Mouse (Mus musculus): ENCODE results near the gene Csrnp1. TPM values are rescaled to one million over a fixed set of nuclear protein-coding genes. Genes with fewer than 3 reads are reported as not detected.

The Csrnp1 gene
- polyA plus RNA-seq, 1 experiment from 2014 or later = 1.9 TPM

GRCm38 (mm10) chr9:119966221-119966910 lies 18.1 kb downstream of the Csrnp1 start:
- no peak overlapping the region for H3K27ac ChIP-seq (ENCODE audit: low read depth, low read length)
- no peak for ATAC-seq (ENCODE audit: low FRiP score, low TSS enrichment)
- no peak overlapping the region for H3K4me3 ChIP-seq (ENCODE audit: low read length)
- no peak overlapping the region for H3K4me2 ChIP-seq (replicated peaks; ENCODE audit: low read depth, low read length)
- peaks cover 10% of the 10 kb centered on the region for H3K4me1 ChIP-seq (ENCODE audit: control insufficient read depth, insufficient read depth, low read length)
- no peaks in the 10 kb centered on the region for H3K9me3 ChIP-seq (ENCODE audit: control insufficient read depth, low read length)
- peaks cover 2% of the 10 kb centered on the region; the same call in 1 of the 2 replicates for H3K36me3 ChIP-seq (ENCODE audit: control insufficient read depth, insufficient read depth, low read length)
- WGBS = 90% methylated on average over 26 of the region's 26 CpGs
- no peaks in the 10 kb centered on the region for H3K27me3 ChIP-seq (ENCODE audit: control insufficient read depth, insufficient read depth, low read length)
- no peak overlapping the region for H3K9ac ChIP-seq (ENCODE audit: low read depth, low read length)

DNA sequence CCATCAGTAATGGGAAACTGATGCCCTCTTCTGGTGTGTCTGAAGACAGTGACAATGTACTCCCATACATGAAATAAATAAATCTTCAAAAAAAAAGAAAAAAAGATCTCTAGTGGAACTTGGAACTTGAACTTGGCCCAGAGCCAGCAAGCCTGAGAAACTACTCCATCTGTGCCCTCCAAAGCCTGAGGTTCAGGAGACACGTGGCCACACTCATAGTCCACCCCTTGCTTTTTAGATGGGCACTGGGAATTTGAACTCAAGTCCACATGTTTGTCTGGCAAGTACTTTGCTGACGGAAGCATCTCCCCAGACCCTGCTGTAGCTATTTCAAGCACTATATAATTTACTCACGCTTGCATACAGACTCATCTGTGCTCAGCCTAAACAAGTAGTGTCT lies 19.3 kb downstream of the Csrnp1 start:
- H3K4me1 ChIP-seq (ENCODE audit: control insufficient read depth, insufficient read depth, low read length) = peaks cover 6% of the 10 kb centered on the region; the same call in 1 of the 2 replicates
- ATAC-seq (ENCODE audit: low FRiP score, low TSS enrichment) = no peak
- 83% methylated on average over 3 of the region's 3 CpGs for WGBS

DNA sequence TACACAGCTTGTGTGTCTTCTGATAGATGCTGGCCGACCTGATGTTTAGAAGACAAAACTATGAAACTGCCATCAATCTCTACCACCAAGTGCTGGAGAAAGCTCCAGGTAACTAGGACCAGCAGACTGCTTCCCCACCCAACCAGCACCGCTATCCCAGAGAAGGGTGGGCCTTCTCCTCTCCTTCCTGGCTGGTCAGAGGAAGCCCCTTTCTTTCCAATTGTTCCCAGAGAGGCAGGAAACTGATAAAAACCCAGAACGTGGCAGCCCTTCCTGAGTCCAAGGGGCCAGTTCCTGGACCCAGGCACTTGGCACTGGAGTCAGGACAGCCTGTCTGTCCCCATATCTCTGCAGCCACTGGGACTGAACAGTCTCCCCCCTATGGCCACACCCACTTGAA lies 20.3 kb downstream of the Csrnp1 start:
- no peak overlapping the region for H3K4me2 ChIP-seq (replicated peaks; ENCODE audit: low read depth, low read length)
- no peaks in the 10 kb centered on the region for H3K9me3 ChIP-seq (ENCODE audit: control insufficient read depth, low read length)
- 75% methylated on average over 3 of the region's 3 CpGs for WGBS
- H3K4me3 ChIP-seq (ENCODE audit: low read length) = no peak overlapping the region
- no peak overlapping the region for H3K9ac ChIP-seq (ENCODE audit: low read depth, low read length)
- no peaks in the 10 kb centered on the region for H3K36me3 ChIP-seq (ENCODE audit: control insufficient read depth, insufficient read depth, low read length)
- no peak for ATAC-seq (ENCODE audit: low FRiP score, low TSS enrichment)
- H3K27me3 ChIP-seq (ENCODE audit: control insufficient read depth, insufficient read depth, low read length) = no peaks in the 10 kb centered on the region
- no peak overlapping the region for H3K27ac ChIP-seq (ENCODE audit: low read depth, low read length)
- peaks cover 6% of the 10 kb centered on the region; the same call in 1 of the 2 replicates for H3K4me1 ChIP-seq (ENCODE audit: control insufficient read depth, insufficient read depth, low read length)

More for the DNA sequence above, 19.3 kb downstream of the Csrnp1 start:
- H3K4me2 ChIP-seq (replicated peaks; ENCODE audit: low read depth, low read length) = no peak overlapping the region
- H3K9ac ChIP-seq (ENCODE audit: low read depth, low read length) = no peak overlapping the region
- H3K9me3 ChIP-seq (ENCODE audit: control insufficient read depth, low read length) = no peaks in the 10 kb centered on the region
- H3K4me3 ChIP-seq (ENCODE audit: low read length) = no peak overlapping the region
- H3K27ac ChIP-seq (ENCODE audit: low read depth, low read length) = no peak overlapping the region
- H3K27me3 ChIP-seq (ENCODE audit: control insufficient read depth, insufficient read depth, low read length) = no peaks in the 10 kb centered on the region
- no peaks in the 10 kb centered on the region for H3K36me3 ChIP-seq (ENCODE audit: control insufficient read depth, insufficient read depth, low read length)

DNA sequence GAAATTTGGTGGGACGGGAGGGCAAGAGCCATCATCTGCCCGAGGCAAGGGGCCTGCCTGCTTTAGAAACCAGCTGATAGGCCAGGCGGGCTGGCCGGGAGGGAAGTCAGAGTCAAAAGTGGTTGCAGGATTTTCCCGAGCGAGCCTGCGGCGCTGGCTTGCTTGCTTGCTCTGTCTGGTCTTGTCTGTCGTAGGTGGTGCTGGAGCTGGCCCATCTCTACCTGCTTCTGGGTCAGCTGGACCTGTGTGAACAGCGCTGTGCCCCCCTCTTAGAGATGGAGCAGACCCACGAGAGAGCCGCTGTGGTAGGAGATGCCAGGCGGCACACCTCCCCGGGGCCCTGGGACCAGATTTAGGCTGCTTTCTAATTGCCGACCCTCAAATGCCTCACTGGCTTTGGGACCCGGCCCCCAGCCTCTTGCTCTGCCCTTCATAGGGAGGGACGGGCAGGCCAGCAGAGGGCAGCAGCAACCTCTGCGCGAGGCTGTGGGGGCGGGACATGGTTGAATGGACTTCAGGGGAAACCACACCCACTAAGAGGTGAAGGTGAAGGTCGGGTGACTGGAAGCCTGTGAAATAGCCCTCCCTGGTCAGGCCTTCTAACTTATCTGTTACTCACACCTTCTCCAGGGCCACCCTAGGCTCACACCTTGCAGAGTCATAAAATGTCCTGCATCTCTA lies 21.3 kb downstream of the Csrnp1 start:
- WGBS = 6% methylated on average over 21 of the region's 21 CpGs
- Histone ChIP-seq H3K9ac (ENCODE audit: low read depth, low read length) (peak overlapping the region; percentile 19; the same call in 1 of the 2 replicates), H3K4me2 (replicated peaks; ENCODE audit: low read depth, low read length) (peak overlapping the region; percentile 25; the same call in 1 of the 2 replicates), H3K27ac (ENCODE audit: low read depth, low read length) (no peak overlapping the region), H3K36me3 (ENCODE audit: control insufficient read depth, insufficient read depth, low read length) (no peaks in the 10 kb centered on the region), H3K27me3 (ENCODE audit: control insufficient read depth, insufficient read depth, low read length) (no peaks in the 10 kb centered on the region), H3K4me1 (ENCODE audit: control insufficient read depth, insufficient read depth, low read length) (peaks cover 6% of the 10 kb centered on the region; the same call in 1 of the 2 replicates), H3K9me3 (ENCODE audit: control insufficient read depth, low read length) (no peaks in the 10 kb centered on the region), H3K4me3 (ENCODE audit: low read length) (no peak overlapping the region)
- ATAC-seq (ENCODE audit: low FRiP score, low TSS enrichment) = peak; percentile 76

DNA sequence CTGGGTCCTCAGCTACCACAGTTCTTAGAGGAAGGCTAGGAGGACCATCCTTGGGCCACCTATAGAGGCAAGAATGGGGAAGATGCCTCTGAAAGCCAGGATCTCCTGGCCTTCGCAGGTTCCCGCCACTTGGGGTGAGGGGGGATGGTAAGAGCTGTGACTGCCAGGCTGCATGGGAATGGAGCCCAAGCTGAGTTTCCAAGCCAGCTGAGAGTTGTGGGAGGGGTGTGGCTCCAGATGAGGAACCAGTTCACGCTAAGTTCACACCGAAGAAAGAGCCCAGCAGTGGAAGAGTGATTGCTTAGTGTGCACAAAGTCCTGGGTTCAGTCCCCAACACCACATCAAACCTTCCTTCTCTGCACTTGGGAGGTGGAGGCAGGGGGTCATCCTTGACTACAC lies 22.2 kb downstream of the Csrnp1 start:
- Histone ChIP-seq H3K36me3 (ENCODE audit: control insufficient read depth, insufficient read depth, low read length) (no peaks in the 10 kb centered on the region), H3K9ac (ENCODE audit: low read depth, low read length) (no peak overlapping the region), H3K4me3 (ENCODE audit: low read length) (no peak overlapping the region), H3K9me3 (ENCODE audit: control insufficient read depth, low read length) (no peaks in the 10 kb centered on the region), H3K27me3 (ENCODE audit: control insufficient read depth, insufficient read depth, low read length) (no peaks in the 10 kb centered on the region), H3K27ac (ENCODE audit: low read depth, low read length) (no peak overlapping the region), H3K4me2 (replicated peaks; ENCODE audit: low read depth, low read length) (no peak overlapping the region), H3K4me1 (ENCODE audit: control insufficient read depth, insufficient read depth, low read length) (peaks cover 6% of the 10 kb centered on the region; the same call in 1 of the 2 replicates)
- WGBS = 82% methylated on average over 4 of the region's 4 CpGs
- no peak for ATAC-seq (ENCODE audit: low FRiP score, low TSS enrichment)

- H3K27me3 ChIP-seq (ENCODE audit: control insufficient read depth, insufficient read depth, low read length) = no peaks in the 10 kb centered on the region
- 74% methylated on average over 9 of the region's 9 CpGs for WGBS
- no peak overlapping the region for H3K4me2 ChIP-seq (replicated peaks; ENCODE audit: low read depth, low read length)
Observed at GRCm38 (mm10) chr9:119958835-119959234, 25.6 kb downstream of the Csrnp1 start.

DNA sequence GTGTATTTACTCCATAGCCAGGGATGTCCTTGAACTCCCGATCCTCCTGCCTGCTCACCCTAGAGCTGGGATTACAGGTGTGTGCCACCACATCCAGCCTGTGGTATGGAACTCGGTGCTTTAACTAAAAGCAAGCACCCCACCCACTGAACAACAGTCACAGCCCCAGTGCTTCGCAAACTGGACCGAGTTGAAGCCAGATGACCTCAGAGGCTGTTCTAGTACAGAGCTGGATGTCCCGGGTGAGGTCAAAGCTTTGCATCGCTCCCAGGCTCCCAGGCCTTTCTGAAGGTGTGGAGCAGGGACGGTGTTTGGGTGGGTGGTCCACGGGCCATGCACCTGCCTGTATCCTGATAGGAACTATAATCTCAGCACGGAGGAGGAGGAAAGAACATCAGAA lies 33.1 kb downstream of the Csrnp1 start:
- Histone ChIP-seq H3K4me2 (replicated peaks; ENCODE audit: low read depth, low read length) (no peak overlapping the region), H3K9ac (ENCODE audit: low read depth, low read length) (no peak overlapping the region), H3K36me3 (ENCODE audit: control insufficient read depth, insufficient read depth, low read length) (no peaks in the 10 kb centered on the region), H3K4me3 (ENCODE audit: low read length) (no peak overlapping the region), H3K4me1 (ENCODE audit: control insufficient read depth, insufficient read depth, low read length) (0 out of 2 replicates have a peak, but pooled peaks cover 6% of the 10 kb centered on the region), H3K27ac (ENCODE audit: low read depth, low read length) (no peak overlapping the region), H3K27me3 (ENCODE audit: control insufficient read depth, insufficient read depth, low read length) (no peaks in the 10 kb centered on the region), H3K9me3 (ENCODE audit: control insufficient read depth, low read length) (no peaks in the 10 kb centered on the region)
- 88% methylated on average over 9 of the region's 9 CpGs for WGBS
- no peak for ATAC-seq (ENCODE audit: low FRiP score, low TSS enrichment)

More at GRCm38 (mm10) chr9:119958835-119959234, 25.6 kb downstream of the Csrnp1 start:
- Histone ChIP-seq H3K27ac (ENCODE audit: low read depth, low read length) (no peak overlapping the region), H3K36me3 (ENCODE audit: control insufficient read depth, insufficient read depth, low read length) (no peaks in the 10 kb centered on the region), H3K9me3 (ENCODE audit: control insufficient read depth, low read length) (no peaks in the 10 kb centered on the region), H3K4me1 (ENCODE audit: control insufficient read depth, insufficient read depth, low read length) (peaks cover 6% of the 10 kb centered on the region; the same call in 1 of the 2 replicates), H3K4me3 (ENCODE audit: low read length) (no peak overlapping the region), H3K9ac (ENCODE audit: low read depth, low read length) (no peak overlapping the region)
- ATAC-seq (ENCODE audit: low FRiP score, low TSS enrichment) = no peak

DNA sequence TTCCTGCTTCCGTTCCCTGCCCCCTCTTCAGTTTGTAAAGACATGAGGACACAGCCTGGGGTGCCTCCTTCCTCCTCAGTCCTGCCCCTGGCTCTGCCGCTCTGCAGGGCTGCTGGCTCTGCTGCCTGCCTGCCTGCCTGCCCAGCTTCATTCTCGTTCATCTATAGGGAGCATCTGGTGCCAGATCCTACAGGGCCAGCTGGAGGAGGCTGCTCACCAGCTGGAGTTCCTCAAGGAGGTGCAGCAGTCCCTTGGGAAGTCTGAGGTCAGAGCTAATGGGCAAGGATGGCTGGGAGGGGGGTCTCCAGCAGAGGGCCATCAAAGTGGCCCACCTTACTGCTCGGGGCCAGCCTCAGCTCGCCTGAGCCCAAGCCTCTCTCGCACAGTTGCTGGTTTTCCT lies 34.0 kb downstream of the Csrnp1 start:
- Histone ChIP-seq H3K9ac (ENCODE audit: low read depth, low read length) (no peak overlapping the region), H3K4me1 (ENCODE audit: control insufficient read depth, insufficient read depth, low read length) (0 out of 2 replicates have a peak, but pooled peaks cover 6% of the 10 kb centered on the region), H3K4me2 (replicated peaks; ENCODE audit: low read depth, low read length) (no peak overlapping the region), H3K9me3 (ENCODE audit: control insufficient read depth, low read length) (no peaks in the 10 kb centered on the region), H3K27ac (ENCODE audit: low read depth, low read length) (no peak overlapping the region), H3K4me3 (ENCODE audit: low read length) (no peak overlapping the region), H3K27me3 (ENCODE audit: control insufficient read depth, insufficient read depth, low read length) (no peaks in the 10 kb centered on the region), H3K36me3 (ENCODE audit: control insufficient read depth, insufficient read depth, low read length) (no peaks in the 10 kb centered on the region)
- WGBS = 25% methylated on average over 6 of the region's 6 CpGs
- peak; percentile 46; the same call in 1 of the 2 replicates for ATAC-seq (ENCODE audit: low FRiP score, low TSS enrichment)

DNA sequence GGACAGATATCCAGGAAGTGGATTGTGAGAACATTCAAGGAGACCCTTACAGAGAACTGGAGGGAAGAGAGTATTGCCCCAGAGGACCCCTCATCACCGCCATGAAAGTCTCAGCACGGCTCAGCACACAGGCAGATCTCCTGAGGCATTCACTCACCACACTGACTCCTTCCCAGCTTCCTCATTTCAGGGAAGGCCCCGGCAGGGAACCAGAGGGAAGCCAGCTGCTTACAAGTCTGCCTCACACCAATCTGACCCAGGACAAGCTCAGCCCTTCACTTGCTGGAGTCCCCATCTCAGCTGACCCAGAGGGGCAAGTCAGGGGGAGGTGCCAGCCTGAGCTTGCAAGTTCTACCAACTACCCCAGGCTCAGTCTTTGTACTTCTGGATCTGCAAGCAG lies 35.7 kb downstream of the Csrnp1 start:
- no peak overlapping the region for H3K4me3 ChIP-seq (ENCODE audit: low read length)
- WGBS = 29% methylated on average over 3 of the region's 3 CpGs
- H3K9ac ChIP-seq (ENCODE audit: low read depth, low read length) = no peak overlapping the region

More for the DNA sequence above, 35.7 kb downstream of the Csrnp1 start:
- no peak overlapping the region for H3K4me2 ChIP-seq (replicated peaks; ENCODE audit: low read depth, low read length)
- H3K9me3 ChIP-seq (ENCODE audit: control insufficient read depth, low read length) = no peaks in the 10 kb centered on the region
- 0 out of 2 replicates have a peak, but pooled peaks cover 6% of the 10 kb centered on the region for H3K4me1 ChIP-seq (ENCODE audit: control insufficient read depth, insufficient read depth, low read length)
- no peaks in the 10 kb centered on the region for H3K27me3 ChIP-seq (ENCODE audit: control insufficient read depth, insufficient read depth, low read length)
- H3K27ac ChIP-seq (ENCODE audit: low read depth, low read length) = no peak overlapping the region
- 0 out of 2 replicates have a peak, but pooled peaks have one; percentile 26 for ATAC-seq (ENCODE audit: low FRiP score, low TSS enrichment)
- no peaks in the 10 kb centered on the region for H3K36me3 ChIP-seq (ENCODE audit: control insufficient read depth, insufficient read depth, low read length)

Measured in kidney, embryonic 14.5 days (tissue).